Mouse (Mus musculus) T-cell, adult 66 days (primary cell): Measurements from ENCODE around the gene Olfr397. TPM values are rescaled to one million over a fixed set of nuclear protein-coding genes. Genes with fewer than 3 reads are reported as not detected.

Experiments used
- total RNA-seq, 2 experiments: library from RNA; stranded (reverse); gene quantifications; 3 replicates in 1 of 2; 4 replicates in 1 of 2; pipeline ENCODE4 v1.2.4; 2023

Olfr397 gene
- total RNA-seq = not detected

DNA sequence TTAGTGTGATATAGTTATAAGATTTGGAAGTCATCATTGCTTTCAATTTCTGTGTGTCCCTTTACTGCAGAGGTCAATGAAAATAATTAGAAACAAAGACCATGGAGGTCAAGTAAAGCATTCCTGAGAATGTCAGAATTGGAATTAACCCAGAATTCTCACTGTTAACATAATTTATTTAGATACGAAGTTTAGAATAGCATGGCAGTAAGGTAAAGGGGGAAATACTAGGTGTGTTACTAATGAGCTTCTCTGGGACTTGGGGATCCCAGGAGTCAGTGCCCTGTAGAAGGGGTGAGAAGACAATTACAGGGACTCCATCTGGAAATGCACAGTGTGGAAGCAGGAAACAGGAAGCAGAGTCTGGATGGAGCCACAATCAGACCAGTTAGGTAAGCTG is at the start of gene Olfr397:
TSS of gene Olfr397 (plus strand) at position 301 of the 400 bp plus-strand sequence.

GRCm38 (mm10) chr11:73936377-73936776 is 24.2 kb upstream of the Olfr397 start, which contains the start of gene Olfr23:
TSS of gene Olfr23 (plus strand) at chr11:73936677.

GRCm38 (mm10) chr11:73990307-73990706 is 29.7 kb downstream of the Olfr397 start, which contains the start of gene Olfr398:
TSS of gene Olfr398 (minus strand) at chr11:73990407.

Other genes with a start within 250 kb of the Olfr397 start
- not detected for gene Olfr389, start 180.1 kb upstream of the Olfr397 start, total RNA-seq
- not detected for gene Olfr390, start 177.9 kb upstream of the Olfr397 start, total RNA-seq
- gene Olfr391-ps, start 157.8 kb upstream of the Olfr397 start, total RNA-seq = not detected
- not detected for gene Olfr392, start 143.8 kb upstream of the Olfr397 start, total RNA-seq
- not detected for gene Olfr393, start 109.4 kb upstream of the Olfr397 start, total RNA-seq
- not detected for gene Olfr394, start 70.0 kb upstream of the Olfr397 start, total RNA-seq
- not detected for gene Olfr395, start 51.5 kb upstream of the Olfr397 start, total RNA-seq
- gene Olfr23, start 24.1 kb upstream of the Olfr397 start, total RNA-seq = not detected
- gene Olfr398, start 29.6 kb downstream of the Olfr397 start, total RNA-seq = not detected
- not detected for gene Olfr139, start 95.7 kb downstream of the Olfr397 start, total RNA-seq
- gene Olfr399, start 95.8 kb downstream of the Olfr397 start, total RNA-seq = not detected
- gene Zfp616, start 109.1 kb downstream of the Olfr397 start, total RNA-seq = not detected
- not detected for gene Olfr401, start 152.9 kb downstream of the Olfr397 start, total RNA-seq
- not detected for gene Olfr402, start 192.7 kb downstream of the Olfr397 start, total RNA-seq
- not detected for gene Olfr403, start 225.4 kb downstream of the Olfr397 start, total RNA-seq